Mouse (Mus musculus) liver, embryonic 14.5 days (tissue): Measurements from ENCODE around the gene Ptpra.

Source experiments
- CTCF ChIP-seq: IDR thresholded peaks from 2 replicates; pipeline ENCODE4 v1.5.1; 2016; ENCODE audit warnings: antibody characterized with exemption, low read depth, control low read depth
- EP300 ChIP-seq: IDR thresholded peaks from 2 replicates; pipeline ENCODE4 v1.6.1; 2016; ENCODE audit warnings: antibody characterized with exemption, low read depth

DNA sequence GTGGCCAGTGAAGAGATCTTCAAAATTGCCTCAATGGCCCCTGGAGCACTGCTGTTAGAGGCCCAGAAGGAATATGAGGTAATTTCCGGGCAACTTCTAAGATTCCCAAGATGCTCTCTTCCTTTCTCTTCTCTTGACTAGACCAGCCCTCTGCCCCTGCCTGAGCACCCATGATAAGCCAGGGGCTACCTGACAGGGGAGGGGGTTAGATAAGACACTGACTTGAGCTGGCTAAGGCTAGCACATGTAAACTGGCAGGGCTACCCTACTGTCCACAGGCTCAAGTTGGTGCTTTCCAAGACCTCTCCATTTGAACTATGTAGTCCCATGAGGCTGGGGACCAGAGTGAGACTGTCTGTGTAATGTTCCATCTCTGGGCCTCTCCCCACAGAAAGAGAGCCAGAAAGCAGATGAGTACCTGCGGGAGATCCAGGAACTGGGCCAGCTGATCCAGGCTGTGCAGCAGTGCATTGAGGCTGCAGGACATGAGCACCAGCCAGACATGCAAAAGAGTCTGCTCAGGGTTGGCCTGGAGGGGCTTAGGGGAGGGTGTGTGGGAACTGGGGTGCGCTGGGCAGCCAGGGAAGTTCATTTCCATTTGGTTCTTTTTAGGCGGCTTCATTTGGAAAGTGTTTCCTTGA lies 10.1 kb upstream of the Ptpra start:
- TF ChIP-seq CTCF, result no peak
- no peak for TF ChIP-seq EP300
